Mouse (Mus musculus) small intestine, adult 2 months (tissue): ENCODE results near the gene Slc3a2. TPM values are rescaled to one million over a fixed set of nuclear protein-coding genes. Genes with fewer than 3 reads are reported as not detected.

Source experiments
- H3K27ac ChIP-seq: fragments of 200-500 bp; 2 replicates; pipeline ENCODE4 v1.5.1; 2012; ENCODE audit warnings: low read depth, low read length, control low read depth, inconsistent platforms; ENCODE audit not compliant: insufficient read depth
- H3K27me3 ChIP-seq: fragments of 200-500 bp; 2 replicates; pipeline ENCODE4 v1.6.1; 2012; ENCODE audit warnings: mild to moderate bottlenecking, moderate library complexity, low read length, inconsistent platforms; ENCODE audit not compliant: control insufficient read depth, insufficient read depth
- H3K36me3 ChIP-seq: fragments of 200-500 bp; 2 replicates; pipeline ENCODE4 v1.6.1; 2012; ENCODE audit warnings: mild to moderate bottlenecking, low read length, control low read depth, inconsistent platforms; ENCODE audit not compliant: control insufficient read depth, insufficient read depth
- H3K4me1 ChIP-seq: fragments of 200-500 bp; 2 replicates; pipeline ENCODE4 v1.6.1; 2012; ENCODE audit warnings: low read length, inconsistent platforms, mixed read lengths; ENCODE audit not compliant: control insufficient read depth, insufficient read depth, insufficient read length
- H3K4me3 ChIP-seq: fragments of 200-500 bp; 2 replicates; pipeline ENCODE4 v1.5.1; 2012; ENCODE audit warnings: low read depth, mild to moderate bottlenecking, control low read depth, inconsistent platforms, low read length, moderate library complexity
- CTCF ChIP-seq: fragments of 200-500 bp; IDR thresholded peaks from 2 replicates; pipeline ENCODE4 v1.5.1; 2012; ENCODE audit warnings: low read depth, mild to moderate bottlenecking, control low read depth, inconsistent platforms, low read length, moderate library complexity, mixed read lengths; ENCODE audit not compliant: insufficient replicate concordance, insufficient read length; ENCODE audit errors: extremely low read depth
- POLR2A ChIP-seq: fragments of 200-500 bp; IDR thresholded peaks from 2 replicates; pipeline ENCODE4 v1.6.1; 2012; ENCODE audit warnings: low read depth, mild to moderate bottlenecking, control low read depth, inconsistent platforms, low read length, moderate library complexity
- WGBS: fragments of 180-500 bp; shearing (Covaris S2); methylation state at CpG from one replicate; pipeline ENCODE4 v1.1.7; 2018; 5-methylcytosine and 5-hydroxymethylcytosine counted together
- polyA plus RNA-seq: library from polyadenylated mRNA; depleted of rRNA; stranded (reverse); fragments of >200 nt; gene quantifications from 2 replicates; pipeline ENCODE4 v1.2.3, GENCODE M21; 2012

Slc3a2 gene
- polyA plus RNA-seq, 1 experiment: 391 TPM

GRCm38 (mm10) chr19:8682996-8683395 lies 40.2 kb downstream of the Slc3a2 start:
- Histone ChIP-seq H3K27ac (no peak overlapping the region), H3K27me3 (no peaks in the 10 kb centered on the region), H3K4me3 (no peak overlapping the region), H3K36me3 (no peaks in the 10 kb centered on the region), H3K4me1 (peaks cover 6% of the 10 kb centered on the region)
- WGBS: 1% methylated on average over 3 of the region's 3 CpGs
- TF ChIP-seq POLR2A (no peak), CTCF (no peak)

- Histone ChIP-seq H3K36me3 (no peaks in the 10 kb centered on the region), H3K27me3 (no peaks in the 10 kb centered on the region), H3K4me1 (peaks cover 6% of the 10 kb centered on the region), H3K4me3 (no peak overlapping the region), H3K27ac (no peak overlapping the region)
- no peak for TF ChIP-seq POLR2A
- no peak for TF ChIP-seq CTCF
- 93% methylated on average over 4 of the region's 4 CpGs for WGBS
Observed at GRCm38 (mm10) chr19:8681633-8682362, 41.4 kb downstream of the Slc3a2 start.

- Histone ChIP-seq H3K36me3 (no peaks in the 10 kb centered on the region), H3K27me3 (no peaks in the 10 kb centered on the region), H3K4me3 (peak overlapping the region; percentile 47), H3K4me1 (peaks cover 6% of the 10 kb centered on the region), H3K27ac (peak overlapping the region; percentile 35)
- TF ChIP-seq CTCF (no peak), POLR2A (no peak)
- WGBS: 25% methylated on average over 18 of the region's 18 CpGs
Observed at GRCm38 (mm10) chr19:8679031-8679779, 44.0 kb downstream of the Slc3a2 start.

- Histone ChIP-seq H3K4me1 (no peaks in the 10 kb centered on the region), H3K36me3 (no peaks in the 10 kb centered on the region), H3K27me3 (no peaks in the 10 kb centered on the region), H3K4me3 (no peak overlapping the region), H3K27ac (no peak overlapping the region)
- WGBS: 65% methylated on average over 9 of the region's 9 CpGs
- TF ChIP-seq CTCF (no peak), POLR2A (no peak)
Observed at GRCm38 (mm10) chr19:8673336-8674063, 49.7 kb downstream of the Slc3a2 start.

GRCm38 (mm10) chr19:8672859-8673258 lies 50.3 kb downstream of the Slc3a2 start:
- TF ChIP-seq POLR2A: no peak
- no peak for TF ChIP-seq CTCF
- H3K27ac ChIP-seq: no peak overlapping the region
- no peaks in the 10 kb centered on the region for H3K27me3 ChIP-seq
- WGBS: 74% methylated on average over 3 of the region's 3 CpGs
- H3K4me3 ChIP-seq: no peak overlapping the region
- H3K36me3 ChIP-seq: no peaks in the 10 kb centered on the region
- no peaks in the 10 kb centered on the region for H3K4me1 ChIP-seq

GRCm38 (mm10) chr19:8665746-8666145 lies 57.4 kb downstream of the Slc3a2 start:
- no peak overlapping the region for H3K4me3 ChIP-seq
- no peaks in the 10 kb centered on the region for H3K36me3 ChIP-seq
- H3K27ac ChIP-seq: no peak overlapping the region
- 82% methylated on average over 5 of the region's 5 CpGs for WGBS
- TF ChIP-seq CTCF (no peak), POLR2A (no peak)
- peaks cover 4% of the 10 kb centered on the region for H3K4me1 ChIP-seq
- H3K27me3 ChIP-seq: peaks cover 7% of the 10 kb centered on the region; the same call in 1 of the 2 replicates
